Mouse (Mus musculus) CH12.LX (cell line): Measurements from ENCODE around the gene Abcb10. TPM values are rescaled to one million over a fixed set of nuclear protein-coding genes. Genes with fewer than 3 reads are reported as not detected.

Source experiments
- DNase-seq: peaks from one replicate; pipeline ENCODE4 v3.0.0-alpha.2; 2013; ENCODE audit errors: extremely low read depth
- H3K27ac ChIP-seq: 2 replicates; pipeline ENCODE4 v1.5.1; 2012; ENCODE audit warnings: low read depth, mild to moderate bottlenecking, control low read depth, moderate library complexity; ENCODE audit not compliant: insufficient read depth
- H3K27me3 ChIP-seq: replicated peaks from 2 replicates; pipeline ENCODE3; 2012; ENCODE audit warnings: inconsistent platforms
- H3K36me3 ChIP-seq, 2 experiments: replicated peaks in 1 of 2; 2 replicates each; pipeline versions ENCODE3 to v1.6.1; 2012; ENCODE audit warnings: inconsistent platforms in 1 of 2, low read length in 1 of 2, mild to moderate bottlenecking in 1 of 2, mixed read lengths in 1 of 2, moderate library complexity in 1 of 2; ENCODE audit not compliant: control insufficient read depth in 1 of 2, insufficient read depth in 1 of 2
- H3K4me1 ChIP-seq, 2 experiments: 2 replicates each; pipeline ENCODE4 v1.6.1; 2012; ENCODE audit warnings: inconsistent platforms in 1 of 2, moderate library complexity in 1 of 2; ENCODE audit not compliant: insufficient read depth in 2 of 2, control insufficient read depth in 1 of 2
- H3K4me2 ChIP-seq: 2 replicates; pipeline ENCODE4 v1.6.1; 2012; ENCODE audit warnings: low read depth, mild to moderate bottlenecking, control low read depth; ENCODE audit not compliant: poor library complexity, insufficient read depth, severe bottlenecking
- H3K4me3 ChIP-seq, 3 experiments: fragments of 150-350 bp in 1 of 3; sonication (generic) in 1 of 3; replicated peaks in 1 of 3; 2 replicates each; pipeline versions ENCODE3 to v1.5.1; 2011 to 2012; ENCODE audit warnings: low read depth in 2 of 3, low read length in 2 of 3, mild to moderate bottlenecking in 2 of 3, moderate library complexity in 2 of 3, control low read depth in 1 of 3, improper control_type of control experiment in 1 of 3, inconsistent platforms in 1 of 3, mixed read lengths in 1 of 3; ENCODE audit not compliant: poor library complexity in 1 of 3
- H3K79me2 ChIP-seq: replicated peaks from 2 replicates; pipeline ENCODE4 v1.6.1; 2012; ENCODE audit warnings: mild to moderate bottlenecking, moderate library complexity; ENCODE audit not compliant: control insufficient read depth, poor library complexity, insufficient read depth, severe bottlenecking; ENCODE audit errors: extremely low read depth
- H3K9ac ChIP-seq: 2 replicates; pipeline ENCODE4 v1.6.1; 2012; ENCODE audit warnings: low read depth, mild to moderate bottlenecking, control low read depth, moderate library complexity; ENCODE audit not compliant: insufficient read depth
- H3K9me3 ChIP-seq: replicated peaks from 2 replicates; pipeline ENCODE3; 2012; ENCODE audit warnings: low read length, inconsistent platforms, mixed read lengths
- BHLHE40 ChIP-seq: IDR thresholded peaks from 2 replicates; pipeline ENCODE4 v1.6.1; 2011; ENCODE audit warnings: mild to moderate bottlenecking, low read depth, low read length, improper control_type of control experiment
- EP300 ChIP-seq: IDR thresholded peaks from 2 replicates; pipeline ENCODE4 v1.6.1; 2011; ENCODE audit warnings: low read length, improper control_type of control experiment
- GABPA ChIP-seq: IDR thresholded peaks from 2 replicates; pipeline ENCODE4 v1.6.1; 2012; ENCODE audit warnings: low read depth, low read length, improper control_type of control experiment, inconsistent platforms; ENCODE audit not compliant: insufficient replicate concordance
- JUND ChIP-seq: conservative IDR thresholded peaks from 2 replicates; pipeline ENCODE4 v1.6.1; 2011; ENCODE audit warnings: low read depth, low read length, improper control_type of control experiment
- MAX ChIP-seq: IDR thresholded peaks from 2 replicates; pipeline ENCODE4 v1.6.1; 2011; ENCODE audit warnings: low read length, improper control_type of control experiment
- MAZ ChIP-seq: IDR thresholded peaks from 2 replicates; pipeline ENCODE4 v1.6.1; 2012; ENCODE audit warnings: low read depth, mild to moderate bottlenecking, inconsistent platforms, low read length, improper control_type of control experiment, moderate library complexity
- MXI1 ChIP-seq: IDR thresholded peaks from 2 replicates; pipeline ENCODE4 v1.6.1; 2011; ENCODE audit warnings: mild to moderate bottlenecking, low read depth, low read length, improper control_type of control experiment
- MYC ChIP-seq: IDR thresholded peaks from 2 replicates; pipeline ENCODE4 v1.6.1; 2011; ENCODE audit warnings: low read depth, mild to moderate bottlenecking, improper control_type of control experiment, low read length
- NRF1 ChIP-seq: IDR thresholded peaks from 2 replicates; pipeline ENCODE4 v1.6.1; 2014; ENCODE audit warnings: low read depth, mild to moderate bottlenecking, inconsistent platforms, low read length, improper control_type of control experiment, moderate library complexity
- RAD21 ChIP-seq: IDR thresholded peaks from 2 replicates; pipeline ENCODE4 v1.6.1; 2011; ENCODE audit warnings: low read depth, mild to moderate bottlenecking, low read length, improper control_type of control experiment, moderate library complexity
- RCOR1 ChIP-seq: conservative IDR thresholded peaks from 2 replicates; pipeline ENCODE4 v1.6.1; 2012; ENCODE audit warnings: low read depth, mild to moderate bottlenecking, inconsistent platforms, low read length, improper control_type of control experiment
- SIN3A ChIP-seq: IDR thresholded peaks from 2 replicates; pipeline ENCODE4 v1.6.1; 2012; ENCODE audit warnings: low read length, improper control_type of control experiment, inconsistent platforms
- TBP ChIP-seq: conservative IDR thresholded peaks from 2 replicates; pipeline ENCODE4 v1.6.1; 2011; ENCODE audit warnings: low read depth, low read length, improper control_type of control experiment
- TCF12 ChIP-seq: IDR thresholded peaks from 2 replicates; pipeline ENCODE4 v1.6.1; 2014; ENCODE audit warnings: low read depth, mild to moderate bottlenecking, inconsistent platforms, low read length, improper control_type of control experiment
- UBTF ChIP-seq: IDR thresholded peaks from 2 replicates; pipeline ENCODE4 v1.6.1; 2012; ENCODE audit warnings: low read depth, mild to moderate bottlenecking, inconsistent platforms, low read length, improper control_type of control experiment, moderate library complexity
- dilution Hi-C: fragments of 300-500 bp; cut with MboI; formaldehyde crosslinking; loops from 2 replicates; pipeline ENCODE4 v1.14.3; 2020; ENCODE audit warnings: low sequenced_read_pairs; ENCODE audit not compliant: extremely low pct_unique_long_range_greater_than_20kb, extremely low pct_ligation_motif_present
- in situ Hi-C: fragments of 300-500 bp; cut with MboI; formaldehyde crosslinking; loops from 3 replicates; pipeline ENCODE4 v1.14.3; 2019; ENCODE audit warnings: low sequenced_read_pairs, low pct_ligation_motif_present, low pct_unique_long_range_greater_than_20kb, mixed read lengths
- polyA plus RNA-seq: library from polyadenylated mRNA; unstranded; fragments of >175 nt; gene quantifications from 2 replicates; pipeline ENCODE4 v1.2.1, GENCODE M21; 2012; ENCODE audit warnings: low read depth; ENCODE audit not compliant: insufficient read length
- total RNA-seq, 2 experiments: library from RNA; depleted of rRNA; stranded (reverse); fragments of 300-350 nt in 1 of 2; fragments of >200 nt in 1 of 2; gene quantifications; 2 replicates each; pipeline ENCODE4 v1.2.3; 2012 to 2014

Gene Abcb10
- total and polyA plus RNA-seq, 3 experiments = 8.0 to 8.5 (median 8.1) TPM

DNA sequence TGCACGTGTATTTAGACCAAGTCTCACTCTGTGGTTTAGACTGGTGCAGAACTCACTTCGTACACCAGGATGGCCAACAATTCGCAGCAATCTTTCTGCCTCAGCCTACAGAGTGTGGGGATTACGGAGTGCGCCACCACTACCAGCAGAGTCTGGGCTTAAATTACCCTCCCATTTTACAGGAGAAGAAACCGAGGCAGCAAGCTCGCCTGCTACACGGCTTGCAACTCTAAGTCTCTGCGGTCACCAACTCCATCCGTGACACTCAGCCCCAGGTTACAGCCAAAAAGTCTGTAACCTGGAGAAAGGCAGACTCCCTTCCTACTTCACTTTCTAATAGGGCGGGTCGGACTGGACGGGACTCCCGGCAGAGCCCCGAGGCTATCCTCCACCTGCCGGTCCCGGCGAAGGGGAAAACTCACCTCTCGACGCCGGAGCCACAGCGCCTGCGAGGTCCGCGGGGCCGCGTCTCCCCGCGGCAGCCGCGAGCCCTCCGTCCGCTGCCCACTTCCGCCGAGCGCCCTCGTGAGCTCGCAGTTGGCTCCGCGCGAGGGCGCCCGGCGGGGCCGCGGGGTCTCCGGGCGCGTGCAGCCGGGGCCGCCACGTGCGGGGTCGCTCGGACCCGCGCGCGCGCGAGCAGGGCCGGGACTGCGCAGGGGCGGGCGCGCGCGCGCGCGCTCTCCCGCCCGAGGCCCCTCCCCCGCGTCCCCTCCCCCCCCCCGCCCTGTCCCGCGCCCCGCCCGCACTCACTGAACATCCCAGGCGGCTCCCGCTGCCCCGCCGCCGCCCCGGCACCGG, 37.7 kb upstream of the Abcb10 start:
- Histone ChIP-seq H3K27me3 (no peaks in the 10 kb centered on the region), H3K9me3 (no peaks in the 10 kb centered on the region), H3K27ac (peak overlapping the region; percentile 78), H3K4me1 (peaks cover 7 to 56% of the 10 kb centered on the region in 2 experiments; a peak in 3 of 4 replicates), H3K9ac (peak overlapping the region; percentile 91), H3K4me2 (peak overlapping the region; percentile 83), H3K79me2 (peaks cover 65% of the 10 kb centered on the region), H3K36me3 (peaks cover 10 to 46% of the 10 kb centered on the region in 2 experiments), H3K4me3 (peak overlapping the region; percentile 74 to 97 (median 91))
- in situ Hi-C loops = no loop called here
- TF ChIP-seq BHLHE40 (peak; percentile 85), MXI1 (0 out of 2 replicates have a peak, but pooled peaks have one; percentile 42), NRF1 (peak; percentile 51), RCOR1 (no peak), MYC (peak; percentile 62; the same call in 1 of the 2 replicates), MAX (peak; percentile 67), JUND (no peak), UBTF (peak; percentile 69; the same call in 1 of the 2 replicates), TCF12 (no peak), GABPA (no peak), MAZ (no peak)
- dilution Hi-C loops = no loop called here
- peak; percentile 44 for DNase-seq

DNA sequence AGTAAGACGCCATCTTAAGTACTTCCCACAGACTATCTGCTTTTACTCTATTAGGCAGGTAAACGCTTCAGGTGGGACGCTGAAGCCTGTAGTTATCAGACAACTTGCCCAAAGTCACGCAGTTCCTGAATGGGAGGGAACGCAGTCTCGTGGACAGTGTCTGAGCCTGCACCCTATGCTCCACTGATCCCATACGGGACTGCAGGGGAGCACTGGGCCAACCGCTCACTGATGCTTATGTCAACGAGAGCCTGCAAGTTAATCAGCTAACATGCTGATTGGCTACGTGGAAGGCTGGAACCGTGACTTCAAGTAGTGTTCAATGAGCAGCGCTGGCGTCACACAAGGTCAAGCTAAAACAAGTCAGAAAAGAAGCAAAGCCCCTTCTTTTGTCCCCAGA, 36.9 kb upstream of the Abcb10 start:
- peaks cover 74% of the 10 kb centered on the region for H3K79me2 ChIP-seq
- TF ChIP-seq MYC (no peak), TBP (peak; percentile 9; the same call in 1 of the 2 replicates), EP300 (no peak), RAD21 (no peak), MXI1 (no peak), SIN3A (0 out of 2 replicates have a peak, but pooled peaks have one; percentile 21), BHLHE40 (peak; percentile 30; the same call in 1 of the 2 replicates)
- DNase-seq = peak; percentile 74
- no peak overlapping the region for H3K27ac ChIP-seq
- dilution Hi-C loops (no loop called here), in situ Hi-C loops (no loop called here)
- peak overlapping the region; percentile 91; the same call in 1 of the 2 replicates for H3K9ac ChIP-seq
- peak overlapping the region; percentile 74 to 97 (median 77) for H3K4me3 ChIP-seq
- H3K4me1 ChIP-seq = peaks cover 7 to 65% of the 10 kb centered on the region in 2 experiments; a peak in 3 of 4 replicates
- no peaks in the 10 kb centered on the region for H3K27me3 ChIP-seq
- H3K4me2 ChIP-seq = peak overlapping the region; percentile 83
- no peaks in the 10 kb centered on the region for H3K9me3 ChIP-seq
- peaks cover 8 to 41% of the 10 kb centered on the region in 2 experiments for H3K36me3 ChIP-seq
